Mouse (Mus musculus) naive thymus-derived CD4-positive, alpha-beta T cell, adult 5 months (primary cell): Measurements from ENCODE around the gene Alox12. TPM values are rescaled to one million over a fixed set of nuclear protein-coding genes. Genes with fewer than 3 reads are reported as not detected.

ENCODE experiments used
- polyA plus RNA-seq: library from polyadenylated mRNA; unstranded; fragments of 100-300 nt; shearing (Covaris generic); gene quantifications from one replicate; pipeline ENCODE4 v1.2.1, GENCODE M21; 2017

Gene Alox12
- not detected for polyA plus RNA-seq

DNA sequence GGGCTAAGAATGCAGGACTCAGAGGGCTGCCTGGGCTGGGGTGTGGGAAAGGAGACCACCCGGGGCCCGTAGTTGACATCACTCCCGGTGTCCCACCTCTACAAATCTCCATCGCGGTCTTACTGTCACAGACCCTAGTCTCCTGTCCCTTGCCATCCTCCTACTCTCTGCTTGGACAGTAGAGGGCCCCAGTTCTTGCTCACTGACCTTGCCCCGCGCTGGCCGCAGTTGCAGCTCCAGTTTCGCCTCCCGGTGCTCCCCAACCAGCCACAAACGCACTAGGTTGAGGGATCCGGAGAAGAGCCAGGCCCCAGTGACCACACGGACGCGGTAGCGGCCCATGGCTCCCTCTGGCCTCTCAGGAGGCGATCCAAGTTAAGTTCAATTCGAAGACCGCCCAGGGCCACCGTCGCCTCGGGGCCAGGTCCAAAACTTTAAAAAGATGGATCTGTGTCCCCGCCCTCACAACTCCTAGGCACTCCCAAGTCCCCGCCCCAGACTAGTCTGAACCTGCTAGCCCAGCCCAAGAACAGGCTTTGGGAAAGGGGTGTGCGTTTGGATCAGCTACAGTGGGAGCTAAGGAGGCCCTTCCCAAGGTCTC is at the start of gene Alox12:
Gene Alox12 (minus strand): TSS at position 423 of the 601 bp plus-strand sequence.

DNA sequence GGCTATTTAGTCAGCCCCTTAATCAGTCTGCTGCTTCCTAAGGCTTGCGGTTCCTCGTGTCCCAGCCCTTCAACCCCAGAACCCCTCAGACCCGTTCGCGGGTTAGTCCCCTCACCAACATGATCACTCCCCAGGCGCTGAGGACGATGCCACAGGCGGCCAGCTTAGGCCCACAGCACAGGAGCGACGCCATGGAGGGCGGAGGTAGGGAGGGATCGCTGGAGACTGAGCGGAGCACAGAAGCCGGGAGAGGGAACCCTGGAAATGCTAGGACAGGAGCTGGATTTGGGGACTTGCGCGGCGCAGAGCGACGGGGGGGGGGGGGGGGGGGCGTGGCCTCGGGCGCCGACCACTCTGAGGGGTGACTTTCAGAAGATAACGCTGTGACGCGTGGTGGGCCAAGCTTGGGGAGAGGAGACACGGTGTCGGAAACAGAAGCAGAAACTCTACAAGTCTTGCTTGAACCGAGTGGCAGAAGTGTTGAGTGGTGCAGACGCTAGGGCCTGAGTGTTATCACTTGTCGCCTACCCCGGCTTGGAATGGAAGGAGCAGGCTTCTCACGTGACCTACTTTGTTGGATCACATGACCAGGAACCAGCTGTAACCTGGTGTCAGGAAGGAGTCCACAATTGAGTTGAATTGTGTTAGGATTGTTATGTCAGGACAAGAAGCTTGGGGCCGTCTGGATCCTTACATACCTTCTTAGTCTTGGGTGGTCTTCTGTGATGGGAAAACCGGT is 15.4 kb downstream of the Alox12 start, which contains the start of the genes Gm21988 and Rnasek:
Gene Gm21988 (minus strand): TSS at position 290 of the 739 bp plus-strand sequence.
Gene Rnasek (minus strand): TSS at position 302 of the 739 bp plus-strand sequence.

DNA sequence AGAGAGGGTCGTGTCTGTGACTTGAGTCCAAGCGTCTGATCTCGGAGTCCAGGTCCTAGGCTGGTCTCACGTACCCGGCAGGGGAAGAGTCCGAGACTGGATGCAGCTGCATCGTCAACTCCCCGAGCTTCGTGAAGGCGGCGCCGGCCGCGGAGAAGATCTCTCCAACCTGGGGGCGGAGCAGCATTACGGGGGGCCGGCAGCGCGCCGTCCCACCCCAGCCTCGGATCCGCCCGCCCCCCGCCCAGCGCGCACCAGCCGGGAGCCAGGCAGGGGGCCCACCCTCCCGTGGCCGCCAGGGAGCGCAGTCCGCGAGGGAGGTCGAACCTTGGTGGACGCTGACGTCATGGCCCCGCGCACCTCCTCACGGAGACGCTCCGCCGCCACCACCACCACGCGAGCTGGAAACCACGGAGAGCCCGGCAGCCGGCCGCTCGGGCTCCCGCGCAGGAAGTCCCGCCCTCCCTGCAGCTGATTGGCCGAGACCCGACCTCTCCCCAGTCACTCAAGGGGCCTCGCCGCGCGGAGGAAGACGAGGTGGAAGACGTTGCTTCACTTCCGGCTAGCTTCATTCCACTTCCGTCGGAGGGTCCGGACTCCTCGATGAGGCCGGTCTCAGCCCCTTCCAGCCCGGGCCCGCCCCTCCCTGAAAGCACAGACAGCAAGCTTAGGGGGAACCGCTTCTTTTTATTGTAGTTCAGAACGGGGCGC is 17.5 kb downstream of the Alox12 start, which contains the start of gene 0610010K14Rik:
Gene 0610010K14Rik (minus strand): TSS at position 458 of the 711 bp plus-strand sequence.

DNA sequence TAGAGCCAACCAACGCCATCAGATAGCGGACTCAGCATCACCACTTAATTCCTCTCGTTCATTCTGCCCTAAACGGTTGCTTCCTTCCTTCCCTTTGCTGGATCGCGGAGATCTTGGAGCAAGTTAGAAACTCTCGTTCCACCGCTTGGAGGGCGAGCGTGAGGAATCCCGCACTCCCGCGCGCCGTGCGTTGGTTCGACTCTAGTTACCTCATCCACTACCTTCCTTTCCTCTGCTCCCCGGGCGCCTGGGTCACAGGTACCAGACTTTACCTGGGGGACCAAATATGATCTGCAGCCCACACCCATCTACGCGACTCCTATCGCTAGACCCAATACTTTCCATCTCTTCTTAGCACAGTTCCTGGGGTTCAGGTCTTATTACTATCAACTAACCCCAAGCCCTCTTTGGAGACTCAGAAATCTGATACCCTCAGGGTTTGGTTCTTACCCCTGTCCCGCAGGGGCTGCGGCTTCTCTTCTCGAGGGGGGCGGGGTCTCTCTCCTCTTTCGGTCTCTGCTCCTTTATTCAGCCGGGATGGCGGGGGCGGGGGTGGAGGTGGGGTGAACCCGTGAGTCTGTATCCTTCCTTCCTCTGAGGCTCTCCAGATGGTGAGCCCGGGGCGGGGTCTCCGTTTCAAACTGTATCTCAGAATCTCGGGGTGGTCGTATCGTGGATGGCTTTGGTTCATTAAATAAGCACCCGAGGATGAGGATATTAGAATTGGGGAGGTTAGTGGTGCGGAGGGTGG is 25.7 kb downstream of the Alox12 start, which contains the start of gene Bcl6b:
Gene Bcl6b (minus strand): TSS at position 539 of the 751 bp plus-strand sequence.

DNA sequence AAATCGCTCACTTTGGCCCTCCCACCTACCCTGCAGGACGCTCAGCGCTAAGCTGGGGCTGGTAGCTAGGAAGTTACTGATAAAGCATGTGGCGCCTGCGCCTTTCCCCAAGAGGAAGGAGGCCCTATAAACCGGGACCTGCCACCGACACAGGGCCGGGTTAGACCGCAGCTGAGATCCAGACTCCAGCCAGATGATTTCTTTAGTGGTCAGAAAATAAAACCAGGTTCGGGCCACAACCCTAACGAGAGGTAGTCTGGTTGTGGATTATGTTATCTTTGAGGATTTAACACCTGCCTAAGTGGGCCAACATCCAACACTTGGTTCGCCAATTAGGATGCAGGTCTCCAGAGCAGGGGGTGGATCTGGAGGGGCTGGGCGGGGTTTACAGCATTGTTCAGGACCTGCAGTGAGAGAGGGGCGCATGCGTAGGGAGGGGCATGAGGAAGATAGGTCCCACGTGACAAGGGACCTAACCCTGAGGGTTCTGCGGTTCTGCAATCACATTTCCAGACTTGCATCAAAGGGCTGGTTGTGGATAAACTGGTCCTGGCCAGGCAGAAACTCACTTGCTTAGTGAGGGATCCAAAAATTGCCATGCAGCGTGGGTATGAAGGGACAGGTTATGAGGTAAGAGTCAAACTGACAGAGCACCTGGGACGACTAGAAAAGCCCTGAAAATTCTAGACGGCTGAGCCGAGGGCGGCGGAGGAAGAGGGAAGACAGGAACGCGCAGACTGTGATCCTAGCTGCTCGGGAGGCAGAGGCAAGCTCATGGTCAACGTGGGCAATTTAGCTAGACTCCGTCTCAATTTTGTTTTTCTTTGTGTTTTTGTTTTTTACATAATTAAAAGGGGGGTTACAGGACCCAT is 34.2 kb downstream of the Alox12 start, which contains the start of gene Slc16a13:
Gene Slc16a13 (minus strand): TSS at position 334 of the 872 bp plus-strand sequence.

DNA sequence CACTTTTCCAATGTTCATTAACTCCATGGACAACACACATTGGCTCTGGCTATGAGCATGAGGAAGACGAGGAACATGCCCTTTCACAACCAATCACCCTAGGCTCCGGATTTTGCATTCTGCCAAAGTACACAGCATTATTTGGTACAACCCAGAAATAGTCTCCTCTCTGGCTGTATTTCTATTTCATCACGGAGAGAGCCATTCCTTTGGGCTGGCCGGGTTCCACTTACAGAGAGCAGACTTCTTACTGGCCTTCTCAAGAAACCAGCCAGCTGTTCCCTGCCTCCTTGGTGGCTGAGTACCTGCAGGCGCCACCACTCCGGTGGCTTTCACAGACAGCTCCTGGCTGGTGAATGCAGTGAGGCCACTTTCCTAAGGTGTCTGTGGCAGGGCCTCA is 42.7 kb downstream of the Alox12 start, which contains the start of gene Slc16a11:
Gene Slc16a11 (plus strand): TSS at position 330 of the 400 bp plus-strand sequence.

Other genes starting within 250 kb of the Alox12 start
- 87.7 TPM for gene Acadvl, start 239.9 kb downstream of the Alox12 start, polyA plus RNA-seq
- 2.4 TPM for gene Dlg4, start 238.4 kb downstream of the Alox12 start, polyA plus RNA-seq
- gene Asgr1, start 201.3 kb downstream of the Alox12 start, polyA plus RNA-seq, result not detected
- gene Asgr2, start 162.7 kb downstream of the Alox12 start, polyA plus RNA-seq, result not detected
- not detected for gene Mgl2, start 125.0 kb downstream of the Alox12 start, polyA plus RNA-seq
- not detected for gene Clec10a, start 99.2 kb downstream of the Alox12 start, polyA plus RNA-seq
- 0.19 TPM for gene Slc16a11, start 42.6 kb downstream of the Alox12 start, polyA plus RNA-seq
- gene Slc16a13, start 34.3 kb downstream of the Alox12 start, polyA plus RNA-seq, result 1.00 TPM
- not detected for gene Bcl6b, start 25.6 kb downstream of the Alox12 start, polyA plus RNA-seq
- 100 TPM for gene 0610010K14Rik, start 17.4 kb downstream of the Alox12 start, polyA plus RNA-seq
- gene Gm21988, start 15.5 kb downstream of the Alox12 start, polyA plus RNA-seq, result 3.2 TPM
- 214 TPM for gene Rnasek, start 15.5 kb downstream of the Alox12 start, polyA plus RNA-seq
- not detected for gene Alox12e, start 67.3 kb upstream of the Alox12 start, polyA plus RNA-seq
- not detected for gene Alox15, start 96.7 kb upstream of the Alox12 start, polyA plus RNA-seq
- 12.9 TPM for gene Pelp1, start 154.7 kb upstream of the Alox12 start, polyA plus RNA-seq
- 229 TPM for gene Arrb2, start 177.3 kb upstream of the Alox12 start, polyA plus RNA-seq
- gene Med11, start 196.6 kb upstream of the Alox12 start, polyA plus RNA-seq, result 64.7 TPM
- gene Zmynd15, start 204.1 kb upstream of the Alox12 start, polyA plus RNA-seq, result not detected
- gene Cxcl16, start 204.6 kb upstream of the Alox12 start, polyA plus RNA-seq, result 0.67 TPM
- gene Tm4sf5, start 249.9 kb upstream of the Alox12 start, polyA plus RNA-seq, result 0.55 TPM